Comparison of ENCODE assay signal across 23 mouse cellular contexts in the genomic region with DNA sequence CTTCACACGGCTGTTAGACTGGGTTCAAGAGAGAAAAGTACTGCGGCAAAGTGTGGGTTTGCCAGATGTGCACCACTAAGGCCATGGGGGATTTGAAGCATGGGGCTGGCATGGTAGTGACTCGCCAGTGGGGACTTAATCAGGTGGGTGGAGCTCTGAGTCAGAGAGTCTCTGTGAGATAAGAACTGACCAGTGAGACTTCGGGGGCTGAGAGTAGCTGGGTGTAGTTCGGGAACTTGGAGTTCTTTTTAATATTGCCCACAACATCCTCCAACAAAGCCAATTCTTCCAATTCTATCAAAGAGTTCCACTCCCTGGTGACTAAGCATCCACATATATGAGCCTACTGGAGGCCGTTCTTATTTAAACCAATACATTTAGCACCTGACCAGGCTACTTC.
A peak's percentile ranks its signal among the peaks of the same experiment; 100 is the strongest.
DNase-seq lines count a peak whose midpoint lies in the region; ATAC-seq and TF ChIP-seq lines count a peak whose summit lies in the region.
"Had no signal": no experiment of that assay in that cellular context is flagged by ENCODE, and none has a peak within 500 bp of the region (broad histone marks: within the 10 kb centered on the region; RNA-seq: fewer than 3 reads in every experiment).

No protein-coding gene starts in this region.

- no peak overlapping the region for H3K4me2 ChIP-seq in stomach, embryonic 15.5 days
- H3K4me2 ChIP-seq: embryonic facial prominence, embryonic 12.5 days; forebrain, embryonic 13.5 days; heart, embryonic 12.5 days; hindbrain, embryonic 12.5 days had no signal

- no peaks in the 10 kb centered on the region for H3K36me3 ChIP-seq in C2C12 (ENCODE audit: control insufficient read depth, insufficient read depth)
- no peaks in the 10 kb centered on the region for H3K36me3 ChIP-seq in stomach, embryonic 15.5 days
- H3K36me3 ChIP-seq: embryonic facial prominence, embryonic 12.5 days; heart, embryonic 12.5 days; hindbrain, embryonic 12.5 days had no signal

- 79% methylated on average over 6 of the region's 6 CpGs for WGBS in stomach, embryonic 15.5 days

- H3K79me2 ChIP-seq in C2C12 (ENCODE audit: control insufficient read depth, insufficient read depth) = no peaks in the 10 kb centered on the region

- H3K27ac ChIP-seq in stomach, embryonic 15.5 days = peak overlapping the region; percentile 65; the same call in 1 of the 2 replicates
- H3K27ac ChIP-seq: embryonic facial prominence, embryonic 12.5 days; forebrain, embryonic 13.5 days; gastrocnemius, adult 2 months; hindbrain, embryonic 12.5 days had no signal

- DNase-seq in 3T3-L1 (ENCODE audit: low read depth, low spot score) (peak; percentile 55), R1 (ENCODE audit: low read depth, low spot score) (peak; percentile 41)
- DNase-seq in frontal cortex, postnatal 25 days (ENCODE audit: low spot score in 2 of 2) = no peak
- DNase-seq in retina, embryonic 14.5 days (ENCODE audit: low spot score) = no peak
- DNase-seq: adrenal gland, adult 8-10 months; B cell, adult 2 months; cerebellum, adult 2 months; cerebellum, postnatal 14 days; forebrain, postnatal 0 days; gastrocnemius, adult 2 months; gastrocnemius, postnatal 25 days; heart, postnatal 4 days had no signal

- no peaks in the 10 kb centered on the region for H3K27me3 ChIP-seq in C2C12 (ENCODE audit: control insufficient read depth, insufficient read depth, insufficient read length)
- no peaks in the 10 kb centered on the region for H3K27me3 ChIP-seq in stomach, embryonic 15.5 days (replicated peaks)
- H3K27me3 ChIP-seq: CH12.LX; embryonic facial prominence, embryonic 12.5 days; forebrain, embryonic 13.5 days; heart, embryonic 12.5 days; hindbrain, embryonic 12.5 days had no signal

- H3K4me3 ChIP-seq in C2C12 (ENCODE audit: insufficient read depth, poor library complexity, severe bottlenecking) = no peak overlapping the region
- no peak overlapping the region for H3K4me3 ChIP-seq in stomach, embryonic 15.5 days (replicated peaks)
- H3K4me3 ChIP-seq: embryonic facial prominence, embryonic 12.5 days; forebrain, embryonic 13.5 days; gastrocnemius, adult 2 months; heart, embryonic 12.5 days; hindbrain, embryonic 12.5 days had no signal

- H3ac ChIP-seq in C2C12 (ENCODE audit: control insufficient read depth, insufficient read length, low read depth) = no peak overlapping the region

- TF ChIP-seq CTCF in C2C12 (IDR thresholded peaks at IDR 0.05; ENCODE audit: control insufficient read depth, insufficient read depth, insufficient read length) = no peak

- no peak for ATAC-seq in stomach, embryonic 15.5 days (ENCODE audit: insufficient read depth, low FRiP score, low read depth)
- no peak for ATAC-seq in megakaryocyte progenitor cell, adult 5-6 weeks (replicated peaks; ENCODE audit: poor library complexity)
- ATAC-seq: activated CD4-positive, CD25-positive, alpha-beta regulatory T cell, adult 4 months; forebrain, embryonic 13.5 days; forebrain, postnatal 0 days; hindbrain, embryonic 16.5 days; inflammation-experienced regulatory T-cells, adult 6 months had no signal

- no peak overlapping the region for H3K9ac ChIP-seq in stomach, embryonic 15.5 days
- H3K9ac ChIP-seq: embryonic facial prominence, embryonic 12.5 days; forebrain, embryonic 13.5 days; forebrain, postnatal 0 days; heart, embryonic 12.5 days; hindbrain, embryonic 12.5 days had no signal

- no peaks in the 10 kb centered on the region for H3K79me3 ChIP-seq in C2C12 (ENCODE audit: low read depth)

- H3K9me3 ChIP-seq in stomach, embryonic 15.5 days = no peaks in the 10 kb centered on the region
- H3K9me3 ChIP-seq: embryonic facial prominence, embryonic 12.5 days; forebrain, embryonic 13.5 days; heart, embryonic 12.5 days; hindbrain, embryonic 12.5 days had no signal

- H3K4me1 ChIP-seq in stomach, embryonic 15.5 days = 0 out of 2 replicates have a peak, but pooled peaks cover 4% of the 10 kb centered on the region
- H3K4me1 ChIP-seq: forebrain, embryonic 13.5 days; hindbrain, embryonic 12.5 days had no signal

TF ChIP-seq in C2C12, 6 proteins besides CTCF, POLR2A, EP300 and RAD21:
- TF ChIP-seq MAX (IDR thresholded peaks at IDR 0.05) (peak; percentile 49), CEBPB (IDR thresholded peaks at IDR 0.05; ENCODE audit: low read depth) (no peak)

Comparison
In these comparisons a context has a peak if more than half of its experiments do, and no peak if none do; other contexts are left out.
1. DNase-seq: peak in 3T3-L1 (single experiment) and R1 (single experiment); none in frontal cortex, postnatal 25 days (0 of 2) and retina, embryonic 14.5 days (single experiment).